Mouse (Mus musculus) megakaryocyte progenitor cell, adult 5-6 weeks (primary cell): Measurements from ENCODE around the gene Zbtb45. TPM values are rescaled to one million over a fixed set of nuclear protein-coding genes. Genes with fewer than 3 reads are reported as not detected.

Source experiments
- ATAC-seq: replicated peaks from 2 replicates; pipeline ENCODE4 v1.8.0; 2016; ENCODE audit warnings: mild to moderate bottlenecking, moderate TSS enrichment, inconsistent platforms; ENCODE audit not compliant: poor library complexity
- total RNA-seq, 2 experiments: library from RNA; stranded (forward) in 1 of 2; stranded (reverse) in 1 of 2; fragments of 157-497, 149-512 nt in 1 of 2; fragments of 200-1000 nt in 1 of 2; gene quantifications; 2 replicates each; pipeline versions ENCODE4 v1.2.3 to v1.2.4; 2015 to 2017

Zbtb45 gene
- total RNA-seq (2015) (11.4 and 13.8 TPM in 2 replicates), total RNA-seq (2017) (7.8 and 9.8 TPM in 2 replicates)

DNA sequence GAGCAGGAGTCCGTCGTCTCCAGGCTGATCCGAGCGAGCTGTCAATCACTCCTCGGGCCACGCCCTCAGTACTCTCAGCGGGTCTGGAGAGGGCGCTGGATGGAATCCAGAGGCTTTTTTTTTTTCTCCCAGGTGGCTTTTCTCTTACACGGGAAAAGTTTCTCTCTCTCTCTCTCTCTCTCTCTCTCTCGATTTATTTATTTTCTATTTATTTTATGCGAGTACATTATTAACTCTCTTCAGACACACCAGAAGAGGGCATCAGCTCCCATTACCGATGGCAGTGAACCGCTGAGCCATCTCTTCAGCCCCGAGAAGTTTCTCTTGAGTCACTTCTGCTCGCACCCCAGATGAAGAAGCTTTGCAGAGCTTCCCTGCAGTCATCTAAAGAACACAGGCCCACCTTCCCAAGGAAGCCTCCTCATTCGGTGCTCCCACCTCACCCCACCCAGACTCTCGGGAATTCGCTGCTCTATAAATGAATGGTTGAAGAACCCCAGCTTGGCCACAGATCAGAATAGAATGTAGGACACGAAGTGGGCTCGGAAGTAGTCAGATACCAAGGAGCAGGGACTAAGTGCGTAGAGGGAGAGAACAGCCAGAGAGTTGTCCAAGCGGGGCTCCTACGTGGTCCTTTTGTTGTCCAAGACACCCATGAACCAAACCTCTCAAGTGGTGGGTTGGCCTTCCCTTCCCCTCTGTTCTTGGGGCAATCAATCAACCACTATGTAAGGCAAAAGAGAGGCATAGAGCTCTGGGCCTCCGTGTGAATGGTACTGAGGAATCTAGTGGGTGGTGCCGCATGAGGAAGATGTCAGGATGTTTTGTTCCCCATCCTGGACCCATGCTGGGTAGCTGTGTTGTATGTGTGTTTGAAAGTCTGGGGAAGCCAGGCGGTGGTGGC lies at the start of gene Zbtb45:
TSS of gene Zbtb45 (minus strand) at position 30 of the 904 bp plus-strand sequence.
- no peak for ATAC-seq

GRCm38 (mm10) chr7:13059536-13059935 lies 49.7 kb upstream of the Zbtb45 start:
- no peak for ATAC-seq

- ATAC-seq, result no peak
Measured at GRCm38 (mm10) chr7:13056913-13057700, 47.3 kb upstream of the Zbtb45 start.

- peak; percentile 89 for ATAC-seq
Measured at GRCm38 (mm10) chr7:13054287-13055010, 44.6 kb upstream of the Zbtb45 start, which contains the start of gene Mzf1. TSS of gene Mzf1 (minus strand) at chr7:13054764.

- ATAC-seq, result no peak
Measured at GRCm38 (mm10) chr7:13053961-13054286, 44.1 kb upstream of the Zbtb45 start.

DNA sequence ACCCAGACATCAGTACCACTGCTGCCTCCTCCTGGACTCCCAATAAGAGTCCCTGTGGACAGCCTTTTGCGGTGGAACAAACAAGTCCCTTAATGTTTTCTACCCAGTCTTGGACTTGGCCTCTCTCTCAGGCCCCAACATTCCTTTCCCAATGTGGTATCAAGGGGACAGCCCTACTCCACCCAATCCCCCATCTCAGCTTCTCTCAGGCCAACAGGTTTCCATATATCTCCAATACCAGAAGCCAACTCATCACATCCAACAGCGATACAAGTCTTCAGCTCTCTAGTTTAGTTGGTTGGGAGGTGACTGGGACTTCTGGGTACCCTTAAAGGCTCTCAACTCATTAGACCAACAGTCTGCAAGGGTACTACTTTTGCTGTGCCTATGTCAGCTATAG lies 43.7 kb upstream of the Zbtb45 start:
- ATAC-seq, result no peak

- no peak for ATAC-seq
Measured at GRCm38 (mm10) chr7:13053001-13053400, 43.2 kb upstream of the Zbtb45 start.

GRCm38 (mm10) chr7:13046084-13046483 lies 36.2 kb upstream of the Zbtb45 start:
- peak; percentile 81 for ATAC-seq

DNA sequence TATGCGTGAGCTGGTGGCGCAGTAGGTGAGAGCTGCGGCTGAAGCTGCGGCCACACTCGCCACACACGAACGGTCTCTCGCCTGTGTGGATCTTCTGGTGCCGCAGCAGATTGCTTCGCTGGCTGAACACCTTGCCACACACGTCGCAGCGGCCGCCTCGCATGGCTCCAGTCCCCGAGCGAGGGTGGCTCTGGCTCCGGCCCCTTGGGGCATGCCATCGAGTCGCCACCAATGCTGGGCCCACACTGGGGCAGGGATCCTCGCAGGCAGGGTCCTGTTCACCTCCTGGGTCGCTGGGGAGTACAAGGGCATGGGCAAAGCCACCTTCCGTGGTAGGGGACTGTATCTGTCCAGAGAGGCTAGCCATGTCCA lies 34.4 kb upstream of the Zbtb45 start:
- ATAC-seq, result no peak

DNA sequence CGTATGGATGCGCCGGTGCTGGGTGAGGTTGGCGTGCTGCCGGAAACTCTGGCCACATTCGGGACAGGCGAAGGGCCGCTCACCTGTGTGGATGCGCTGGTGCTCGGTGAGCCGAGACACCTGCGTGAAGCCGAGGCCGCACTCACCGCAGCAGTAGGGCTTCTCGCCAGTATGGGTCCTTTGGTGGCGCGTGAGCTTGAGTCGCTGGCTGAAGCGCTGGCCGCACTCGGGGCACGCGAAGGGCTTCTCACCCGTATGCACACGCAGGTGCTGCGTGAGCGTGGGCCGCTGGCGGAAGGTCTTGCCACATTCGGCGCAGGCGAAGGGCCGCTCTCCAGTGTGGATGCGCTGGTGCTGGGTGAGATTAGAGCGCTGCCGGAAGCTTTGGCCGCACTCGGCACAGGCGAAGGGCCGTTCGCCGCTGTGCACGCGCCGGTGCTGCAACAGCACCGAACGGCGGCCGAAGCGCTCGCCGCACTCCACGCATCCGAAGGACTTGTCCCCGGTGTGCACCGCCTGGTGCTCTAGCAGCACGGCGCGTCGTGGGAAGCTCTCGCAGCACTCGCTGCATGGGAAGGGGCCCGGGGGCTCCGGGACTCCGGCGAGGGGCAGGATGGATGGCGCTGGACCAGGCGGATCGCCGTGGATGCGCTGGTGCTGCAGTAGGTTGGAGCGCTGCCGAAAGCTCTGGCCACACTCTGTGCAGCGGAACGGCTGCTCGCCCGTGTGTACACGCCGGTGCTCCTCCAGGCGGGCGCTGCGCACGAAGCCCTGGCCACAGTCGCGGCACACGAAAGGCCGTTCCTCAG lies 33.8 kb upstream of the Zbtb45 start:
- ATAC-seq, result peak; percentile 33

GRCm38 (mm10) chr7:13043120-13043444 lies 33.2 kb upstream of the Zbtb45 start:
- ATAC-seq, result no peak

DNA sequence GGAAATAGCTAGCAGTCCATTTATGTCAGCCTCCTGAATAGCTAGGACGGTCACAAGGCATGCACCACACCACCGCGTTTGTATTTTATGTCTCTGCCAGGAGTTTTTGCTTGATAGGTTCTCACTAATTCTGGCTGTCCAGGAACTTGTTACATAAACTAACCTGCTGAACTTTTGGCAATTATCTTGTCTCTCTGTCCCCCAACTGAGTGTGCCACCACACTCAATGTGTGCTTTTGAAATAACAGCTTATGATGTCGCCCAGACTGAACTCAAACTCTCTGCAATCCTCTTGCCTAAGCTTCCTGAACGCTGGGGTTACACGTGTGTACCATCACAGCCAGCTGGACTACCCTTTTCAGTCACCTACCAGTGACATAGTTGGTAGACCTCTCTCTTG lies 32.7 kb upstream of the Zbtb45 start:
- no peak for ATAC-seq

DNA sequence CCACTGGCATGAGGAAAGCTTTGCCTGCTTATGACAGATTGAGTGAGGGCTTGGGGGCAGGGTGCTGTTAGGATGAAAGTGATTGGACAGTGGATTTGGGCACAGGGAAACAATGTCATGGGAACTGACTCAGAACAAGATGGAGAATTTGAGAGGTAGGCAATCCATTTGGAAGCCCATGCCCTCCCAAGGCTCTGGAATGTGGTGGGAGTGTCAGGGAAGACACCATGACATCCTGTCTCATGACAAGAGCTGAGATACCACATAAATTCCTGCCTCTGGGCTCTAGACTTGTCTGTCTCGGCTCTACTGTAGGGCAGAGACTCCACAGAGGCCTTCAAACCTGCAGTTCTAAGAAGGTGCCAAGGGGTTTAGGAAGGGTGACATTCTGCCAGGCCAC lies 31.4 kb upstream of the Zbtb45 start:
- ATAC-seq, result no peak

DNA sequence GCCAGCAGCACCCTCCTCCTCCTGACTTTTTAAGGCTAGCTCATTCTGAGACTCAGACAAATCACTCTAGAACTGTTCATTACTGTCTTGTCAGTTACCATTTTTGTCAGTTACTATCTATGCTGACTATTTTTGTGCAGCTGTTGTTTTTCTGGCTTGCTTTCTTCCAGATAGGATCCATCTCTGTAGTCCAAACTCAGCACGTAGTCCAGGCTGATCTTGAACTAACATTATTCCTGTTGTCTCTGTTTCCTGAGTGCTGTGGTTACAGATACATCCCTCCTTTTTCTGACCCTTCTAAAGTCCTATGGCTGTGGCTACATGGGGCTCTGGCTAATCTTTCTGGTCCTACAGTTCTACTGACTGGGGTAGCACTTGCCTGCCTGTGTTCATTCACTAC lies 29.3 kb upstream of the Zbtb45 start:
- no peak for ATAC-seq

DNA sequence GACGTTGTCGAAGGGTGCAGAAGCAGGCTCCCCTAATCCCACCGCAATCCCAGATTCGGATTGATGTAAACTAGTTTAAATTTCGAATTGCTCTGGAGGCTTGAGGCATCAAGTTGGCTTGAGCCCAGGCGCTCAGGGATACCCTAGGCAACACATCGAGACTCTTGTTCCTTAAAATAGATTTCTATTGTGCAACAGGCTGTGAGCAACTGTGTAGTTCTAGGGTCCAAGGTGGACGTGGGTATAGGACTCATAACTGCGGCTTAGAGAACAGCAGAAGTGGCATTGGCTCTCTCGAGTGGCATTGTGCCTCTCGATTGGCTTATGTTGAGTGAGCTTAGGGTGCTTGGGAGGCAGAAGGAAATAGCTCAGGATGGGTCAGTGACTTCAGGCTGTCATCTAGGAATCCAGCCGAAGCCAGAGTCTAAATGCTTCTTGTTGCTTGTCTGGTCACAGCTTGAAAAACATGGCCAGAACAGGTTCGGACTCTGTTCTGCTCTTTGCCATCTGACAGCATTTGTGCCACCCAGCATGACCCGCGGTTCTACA lies 28.9 kb upstream of the Zbtb45 start:
- peak; percentile 24 for ATAC-seq

- ATAC-seq, result peak; percentile 51
Measured at GRCm38 (mm10) chr7:13037901-13038555, 28.2 kb upstream of the Zbtb45 start, which contains the start of gene Ube2m. TSS of gene Ube2m (minus strand) at chr7:13038275.

DNA sequence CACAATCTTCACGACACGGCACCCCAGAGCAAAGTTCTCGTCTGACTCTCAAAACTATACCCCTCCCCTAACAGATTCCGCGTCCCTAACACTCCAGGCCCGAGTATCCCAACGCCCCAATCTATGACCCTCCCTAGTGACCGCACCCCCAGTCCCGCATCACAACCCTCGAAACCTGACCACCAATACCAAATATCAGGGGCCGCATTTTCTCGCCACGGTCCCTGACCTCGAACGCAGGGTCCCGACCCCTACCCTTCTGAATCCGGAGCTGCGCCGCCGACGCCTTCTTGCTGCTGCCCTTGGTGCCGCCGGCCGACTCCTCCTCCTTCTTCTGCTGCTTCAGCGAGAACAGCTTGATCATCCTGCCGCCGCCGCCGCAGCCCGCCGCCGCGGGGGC lies 27.5 kb upstream of the Zbtb45 start:
- no peak for ATAC-seq

DNA sequence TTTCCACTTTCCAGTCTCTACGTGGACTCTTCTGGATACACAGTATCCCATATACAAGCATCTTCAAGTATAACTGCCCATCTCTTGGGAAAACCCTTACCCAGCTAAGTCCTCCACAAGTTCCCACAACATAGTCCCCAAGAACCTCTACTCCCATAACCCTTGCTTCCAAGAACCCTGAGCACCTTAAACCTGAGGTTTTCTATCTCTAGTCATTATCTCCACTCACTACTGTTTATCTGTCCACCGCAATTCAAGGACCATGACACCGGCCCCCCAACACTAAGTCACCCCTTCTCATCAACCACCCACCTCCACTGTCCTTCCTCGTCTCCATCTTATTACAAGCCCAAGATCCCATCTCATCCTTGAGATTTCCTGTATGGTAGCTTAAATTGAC lies 27.0 kb upstream of the Zbtb45 start:
- ATAC-seq, result no peak

- no peak for ATAC-seq
Measured at GRCm38 (mm10) chr7:13035211-13035855, 25.5 kb upstream of the Zbtb45 start.
